Mouse (Mus musculus): ENCODE data around the gene Tas2r143.

GRCm38 (mm10) chr6:42355794-42356600 is 44.0 kb upstream of the Tas2r143 start:
- TF ChIP-seq POLR2A (IDR thresholded peaks at IDR 0.05; ENCODE audit: low read depth, low read length) (no peak), CTCF (IDR thresholded peaks at IDR 0.05; ENCODE audit: extremely low read depth, insufficient read depth, insufficient read length, insufficient replicate concordance) (no peak)

Measured in spleen, adult 2 months (tissue).